Mouse (Mus musculus) G1E (cell line): ENCODE measurements around the gene Fry.

Source experiments
- CTCF ChIP-seq: IDR thresholded peaks from 2 replicates; pipeline ENCODE4 v1.5.1; 2012; ENCODE audit warnings: low read depth, low read length, inconsistent platforms, mixed read lengths
- TAL1 ChIP-seq: conservative IDR thresholded peaks from 2 replicates; pipeline ENCODE4 v1.6.1; 2012; ENCODE audit warnings: low read depth, low read length, inconsistent platforms, mixed read lengths

GRCm38 (mm10) chr5:150145967-150146366 lies 27.5 kb downstream of the Fry start:
- TF ChIP-seq CTCF (no peak), TAL1 (no peak)
